Mouse (Mus musculus): ENCODE results near the gene Gse1.
A peak's percentile ranks its signal among the peaks of the same experiment; 100 is the strongest.

The Gse1 gene

DNA sequence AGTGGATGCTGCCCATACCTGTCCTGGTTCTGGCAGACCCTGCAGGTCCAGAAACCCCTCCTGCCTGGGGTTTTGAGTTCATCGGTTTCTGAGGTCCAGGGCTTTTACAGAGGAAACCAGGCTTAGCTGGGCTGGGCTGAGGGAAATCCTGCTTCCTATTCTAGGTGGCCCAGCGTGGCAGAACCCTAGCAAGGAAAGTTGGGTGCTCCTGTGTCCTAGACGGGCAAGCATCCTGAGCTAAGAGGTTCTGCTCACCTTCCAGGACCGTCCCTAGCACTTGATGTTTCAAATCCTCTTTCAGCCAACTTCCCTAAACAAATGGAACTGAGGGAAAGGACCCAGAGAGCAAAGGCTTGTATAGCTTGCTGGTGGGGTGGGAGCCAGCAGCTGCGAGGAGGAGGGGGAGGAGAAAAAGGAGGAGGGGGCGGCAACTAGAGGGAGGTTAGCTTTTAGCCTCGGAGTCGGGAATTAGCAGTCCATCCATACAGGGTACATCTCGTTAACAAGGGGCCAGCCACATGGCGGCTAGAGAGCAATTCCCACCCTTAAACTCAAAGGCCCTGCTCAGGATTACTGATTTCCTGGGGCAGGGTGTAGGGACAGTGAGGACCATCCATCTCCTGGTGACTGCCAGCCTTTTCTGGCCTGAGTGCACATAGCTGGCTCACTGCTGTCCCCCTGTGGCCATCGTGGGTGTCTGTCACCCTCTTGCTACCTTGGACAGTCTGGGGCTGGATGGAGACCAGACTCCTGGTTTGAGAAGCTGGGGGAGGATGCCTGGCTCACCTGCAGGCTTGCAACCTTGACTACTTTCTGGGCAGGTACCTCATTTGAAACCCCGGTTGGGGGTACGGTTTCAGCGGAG is 306.5 kb downstream of the Gse1 start:
- DNase-seq (ENCODE audit: low spot score in 2 of 2), result peak; percentile 86 to 92

DNA sequence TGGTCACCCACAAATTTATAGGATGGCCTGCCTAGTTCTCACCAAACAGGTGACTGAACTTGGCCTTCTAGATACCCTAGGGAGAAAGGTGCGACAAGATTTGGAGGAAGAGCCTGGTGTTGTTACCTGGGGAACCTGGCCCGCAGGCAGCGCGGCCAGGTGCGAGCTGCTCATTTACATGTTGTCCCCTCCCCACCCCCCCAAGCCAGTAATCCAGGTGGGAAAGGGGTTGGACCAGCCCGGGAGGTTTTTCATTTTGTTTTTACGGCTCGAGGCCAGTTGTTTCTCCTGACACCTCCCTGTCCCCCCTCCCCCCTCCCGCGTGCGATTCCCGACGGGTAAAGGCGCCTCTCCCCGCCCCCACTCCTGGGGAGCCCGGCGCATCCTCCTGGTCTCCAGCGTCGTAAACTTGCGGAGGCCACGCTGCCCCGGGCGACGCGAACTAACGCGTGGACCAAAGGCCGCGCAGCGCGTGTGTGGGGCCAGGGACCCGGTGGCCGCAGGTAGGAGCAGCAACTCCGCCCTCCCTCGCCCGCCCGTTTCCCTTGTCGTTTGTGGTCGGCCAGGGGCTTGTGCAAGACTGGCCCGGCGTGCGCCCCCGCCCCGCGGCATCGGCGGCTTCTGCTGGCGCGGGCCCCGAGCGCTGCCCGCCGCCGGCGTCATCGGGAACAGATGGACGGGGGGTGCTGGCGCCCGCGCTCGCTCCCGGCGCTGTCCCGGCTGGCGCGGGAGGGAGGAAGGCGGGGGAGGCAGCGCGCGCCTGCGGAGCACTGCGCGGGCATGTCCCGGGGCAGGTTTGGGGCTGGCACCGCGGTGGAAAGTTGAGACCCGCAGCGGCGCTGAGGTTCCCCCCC is 307.4 kb downstream of the Gse1 start:
- DNase-seq (ENCODE audit: low spot score in 2 of 2), result peak; percentile 65 to 86

DNA sequence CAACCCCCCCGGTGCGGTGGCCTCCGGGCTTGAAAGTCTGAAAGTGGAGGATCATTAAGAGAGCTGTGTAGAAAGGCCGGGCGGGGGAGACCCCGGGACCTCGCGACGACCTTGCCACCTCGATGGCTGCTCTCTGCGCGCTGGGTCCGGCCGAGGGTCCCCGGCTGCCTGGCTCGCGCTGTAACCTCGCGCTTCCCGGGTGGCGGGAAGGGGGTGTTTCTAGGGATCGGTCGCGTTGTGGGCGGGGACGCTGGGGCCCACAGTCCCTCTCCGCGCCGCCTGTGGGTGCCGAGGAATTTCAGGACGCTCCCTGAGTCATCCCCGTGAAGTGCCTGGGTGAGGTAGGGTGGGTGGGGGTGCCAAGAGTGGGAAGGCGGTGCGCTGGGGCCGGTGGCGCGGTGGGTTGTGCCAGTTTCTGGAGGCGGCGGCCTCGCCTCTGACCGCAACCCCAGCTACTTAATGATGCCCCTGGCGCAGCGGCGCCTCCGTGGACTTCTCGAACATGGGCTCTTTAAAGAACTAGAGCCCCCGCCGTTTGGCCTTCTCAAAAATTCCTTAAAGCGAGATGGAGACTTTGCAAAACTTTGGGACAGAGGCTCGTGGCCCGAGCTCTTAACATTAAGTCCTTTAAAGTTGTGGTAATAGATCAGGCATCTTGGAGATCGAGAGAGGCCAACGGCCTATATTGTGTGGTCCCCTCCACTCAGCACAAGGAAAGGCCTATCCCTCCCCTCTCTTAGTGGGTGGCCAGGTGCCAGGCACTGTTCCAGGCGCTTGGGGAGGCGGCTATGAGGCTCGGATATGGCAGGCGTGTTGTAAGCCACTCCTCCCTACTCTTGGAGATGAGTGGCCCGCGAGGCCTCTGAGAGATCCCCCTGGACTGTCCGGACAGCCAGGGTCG is 308.3 kb downstream of the Gse1 start:
- peak; percentile 58 to 83 for DNase-seq (ENCODE audit: low spot score in 2 of 2)

DNA sequence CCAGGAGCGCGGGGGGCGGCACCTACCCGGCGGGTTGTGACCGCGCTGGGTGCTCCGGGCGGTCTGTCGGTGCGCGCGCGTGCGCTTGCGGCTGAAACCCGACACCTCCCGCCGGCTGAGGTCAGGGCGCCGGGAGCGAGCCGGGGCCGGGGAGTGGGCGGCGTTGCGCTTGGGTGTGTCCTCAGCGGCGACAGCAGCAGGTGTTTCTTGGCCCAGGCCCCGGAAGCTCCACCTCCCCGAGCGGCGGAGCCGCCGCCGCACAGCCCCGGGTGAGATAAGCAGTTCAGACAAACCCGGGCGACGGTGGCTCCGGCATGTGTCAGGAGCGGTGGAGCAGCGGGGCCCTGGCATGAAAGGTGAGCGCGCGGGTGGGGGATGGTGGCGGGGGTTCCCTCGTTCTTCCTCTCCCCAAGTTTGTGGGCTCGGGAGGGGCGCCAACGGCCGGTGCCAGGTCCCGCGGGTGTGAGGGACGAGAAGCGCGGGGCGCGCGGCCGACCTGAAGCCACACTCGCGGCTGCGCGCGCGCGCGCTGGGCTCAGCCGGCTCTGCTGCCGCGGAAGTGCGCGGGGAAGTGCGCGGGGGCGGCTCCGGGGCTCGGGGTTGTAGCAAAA is 309.1 kb downstream of the Gse1 start:
- DNase-seq (ENCODE audit: low spot score in 2 of 2), result peak; percentile 90 to 93

DNA sequence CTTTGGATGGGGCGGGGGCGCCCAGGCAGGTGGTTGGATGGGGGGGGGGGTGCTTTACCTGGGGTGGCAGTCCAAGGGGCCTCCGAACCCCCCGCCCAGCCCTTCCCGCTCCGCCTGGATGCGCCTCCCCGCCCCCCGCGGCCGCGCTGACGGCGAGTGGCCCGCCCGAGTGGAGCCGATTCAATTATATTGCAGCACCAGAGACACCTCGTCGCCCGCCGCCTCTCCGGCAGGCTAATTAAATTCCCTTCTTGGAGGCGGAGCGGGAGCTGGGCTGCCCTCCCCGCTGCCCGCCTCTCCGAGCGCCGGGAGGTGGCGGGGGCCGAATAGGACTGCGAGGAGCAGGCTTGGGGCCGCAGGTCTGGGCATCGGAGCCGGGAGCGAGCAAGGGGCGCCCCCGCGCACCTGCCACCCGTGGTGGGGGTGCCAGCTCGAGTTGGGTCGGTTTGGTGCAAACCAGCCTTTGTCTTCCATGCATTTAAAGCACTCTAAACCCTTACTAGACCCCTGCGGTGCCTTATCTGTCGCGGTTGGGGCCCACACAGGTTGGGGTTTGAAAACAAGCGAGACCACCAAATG is 309.7 kb downstream of the Gse1 start:
- peak; percentile 61 to 83 for DNase-seq (ENCODE audit: low spot score in 2 of 2)

DNA sequence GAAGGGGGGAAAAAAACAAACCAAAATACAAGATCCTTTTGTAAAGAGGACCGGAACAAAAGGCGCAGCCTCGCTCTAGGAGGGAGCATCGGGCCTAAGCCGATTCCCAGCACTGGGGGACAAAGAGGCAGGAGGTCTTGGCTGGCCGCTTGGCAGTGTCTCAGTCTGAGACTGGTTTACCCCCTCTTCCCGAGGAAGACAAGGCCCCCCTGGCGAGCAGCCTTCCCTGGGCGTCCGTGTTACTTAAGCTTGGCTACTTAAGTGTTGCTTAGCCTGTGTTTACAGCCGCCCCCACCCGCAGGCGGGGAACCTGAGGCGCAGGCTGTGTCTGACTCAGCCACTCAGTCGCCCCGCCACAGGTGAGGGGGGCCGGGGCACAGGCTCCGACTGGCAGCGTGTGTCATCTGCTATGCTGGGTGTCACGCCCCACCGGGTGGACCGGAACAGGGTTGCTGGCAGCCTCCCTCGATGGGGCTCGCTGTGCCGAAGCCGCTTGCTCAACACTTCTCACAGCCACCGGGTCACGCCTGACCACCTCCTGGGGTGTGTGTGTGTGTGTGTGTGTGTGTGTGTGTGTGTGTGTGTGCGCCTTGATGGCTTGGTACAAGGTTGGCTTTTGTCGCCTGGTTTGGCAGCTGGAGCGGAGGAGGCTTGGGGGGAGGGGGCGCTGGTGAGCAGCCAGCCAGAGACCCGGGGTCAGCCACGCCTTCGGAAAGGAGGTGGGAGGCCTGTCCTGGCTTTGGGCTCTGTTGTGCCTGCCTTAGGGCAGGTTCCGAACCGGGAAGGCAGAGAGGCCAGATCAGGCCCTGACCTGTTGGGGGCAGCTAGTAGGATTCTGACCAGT is 310.4 kb downstream of the Gse1 start:
- peak; percentile 83 to 92 for DNase-seq (ENCODE audit: low spot score in 2 of 2)

DNA sequence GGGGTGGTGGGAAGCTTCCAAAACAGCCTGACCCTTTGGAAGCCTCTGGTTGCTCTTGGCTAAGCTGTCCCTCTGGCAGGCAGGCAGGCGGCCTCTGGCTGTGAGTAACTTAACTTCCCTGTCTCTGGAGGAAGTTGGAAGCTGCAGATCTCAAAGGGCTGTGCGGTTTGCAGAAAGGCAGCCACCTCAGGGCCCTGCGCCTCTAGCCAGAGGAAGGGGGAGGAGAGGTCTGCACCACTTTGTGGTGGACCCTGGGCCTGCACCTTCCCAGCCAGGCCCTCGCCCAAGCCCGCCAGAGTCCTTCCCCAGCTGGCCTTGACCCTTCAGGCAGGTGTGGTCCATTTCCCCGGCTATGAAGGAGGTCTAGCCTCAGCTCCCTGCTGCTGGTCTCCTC is 311.1 kb downstream of the Gse1 start:
- peak; percentile 56 to 80 for DNase-seq (ENCODE audit: low spot score in 2 of 2)

DNA sequence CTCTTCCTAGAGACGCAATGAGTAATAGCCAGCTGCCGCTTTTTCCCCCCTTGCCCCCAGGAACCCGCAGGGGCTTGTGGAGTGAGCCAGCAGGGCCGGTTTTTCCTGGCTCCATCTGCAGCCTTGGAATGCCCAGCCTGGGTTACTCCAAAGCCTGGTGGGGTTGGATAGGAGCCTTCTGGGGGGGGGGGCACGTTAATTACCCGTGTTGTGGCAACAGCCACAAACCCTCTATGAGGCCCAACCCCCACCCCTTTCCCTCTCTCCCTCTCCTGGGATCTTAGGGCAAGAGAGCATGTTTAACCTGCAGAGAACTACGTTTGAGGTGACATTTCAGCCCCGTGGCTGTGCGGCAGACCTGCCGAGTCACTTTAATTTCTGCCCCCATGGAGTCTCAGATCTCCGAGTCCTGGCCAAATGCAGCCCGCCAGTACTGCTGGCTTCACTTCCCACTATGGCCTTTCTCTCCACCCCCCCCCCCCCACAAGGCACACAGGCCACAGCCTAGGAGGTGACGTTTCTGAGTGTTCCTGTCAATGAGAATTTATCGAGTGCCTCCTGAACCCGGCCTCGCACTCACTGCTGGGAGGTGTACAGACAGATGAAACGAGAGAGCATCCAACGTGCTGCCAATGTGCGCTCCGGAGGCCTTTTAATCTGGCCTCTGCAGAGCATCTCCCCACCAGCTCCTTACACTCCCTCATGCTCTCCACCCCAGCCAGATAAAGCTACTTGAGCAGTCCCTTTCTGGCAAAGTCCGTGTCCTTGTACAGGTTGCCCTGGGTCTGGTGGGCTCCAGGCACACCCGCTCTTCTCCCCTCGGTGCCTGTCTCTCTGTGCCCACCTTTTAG is 311.7 kb downstream of the Gse1 start:
- peak; percentile 59 to 76 for DNase-seq (ENCODE audit: low spot score in 2 of 2)

DNA sequence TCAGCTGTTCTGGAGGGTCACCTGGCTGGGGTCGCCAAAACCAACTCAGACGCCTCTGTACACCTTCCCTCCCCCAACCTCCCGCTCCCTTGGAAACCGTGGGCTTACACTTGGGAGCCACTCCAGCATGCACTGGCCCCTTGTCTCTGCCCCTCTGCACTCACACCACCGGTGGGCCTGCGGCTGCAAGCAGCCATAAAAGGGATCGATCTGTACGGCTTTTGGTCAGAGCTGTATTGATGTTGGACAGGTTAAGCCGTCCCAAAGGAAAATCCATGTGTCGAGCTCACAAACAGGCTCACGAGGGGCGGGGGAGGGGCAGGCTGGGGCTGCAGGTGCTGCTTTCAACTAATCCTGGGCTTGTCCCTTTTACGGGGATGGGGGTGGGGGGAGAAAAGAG is 314.7 kb downstream of the Gse1 start:
- no peak for DNase-seq (ENCODE audit: low spot score in 2 of 2)

DNA sequence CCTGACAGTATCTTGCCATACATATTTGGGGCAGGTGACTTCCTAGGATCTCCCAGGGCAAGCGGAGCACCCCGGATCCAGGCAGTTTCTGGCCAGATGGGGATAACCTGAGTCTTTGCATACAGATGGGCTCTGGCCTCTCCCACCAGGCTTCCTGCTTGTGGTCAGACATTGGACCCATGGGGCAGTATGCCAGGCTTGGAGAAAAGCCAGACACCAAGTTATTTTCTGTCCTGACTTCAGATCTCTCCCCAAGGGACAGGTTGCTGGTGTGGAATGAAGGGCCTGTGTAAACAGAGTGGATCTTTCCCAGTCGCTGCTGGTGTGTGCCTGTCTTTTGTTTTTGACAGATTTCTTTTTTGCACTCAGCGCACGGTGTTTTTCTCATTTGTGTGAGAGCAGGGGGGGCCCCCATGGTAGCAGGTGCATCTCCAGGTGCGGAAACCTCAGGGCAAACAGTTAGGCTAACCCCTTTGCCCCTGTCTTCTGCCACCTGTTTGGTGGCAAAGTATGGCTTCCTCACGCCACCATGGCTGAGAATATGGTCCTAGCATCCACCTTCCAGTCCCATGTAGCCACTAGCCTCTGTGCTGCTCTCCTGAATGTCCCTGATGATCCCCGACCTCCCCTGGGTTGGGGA is 315.3 kb downstream of the Gse1 start:
- no peak for DNase-seq (ENCODE audit: low spot score in 2 of 2)

DNA sequence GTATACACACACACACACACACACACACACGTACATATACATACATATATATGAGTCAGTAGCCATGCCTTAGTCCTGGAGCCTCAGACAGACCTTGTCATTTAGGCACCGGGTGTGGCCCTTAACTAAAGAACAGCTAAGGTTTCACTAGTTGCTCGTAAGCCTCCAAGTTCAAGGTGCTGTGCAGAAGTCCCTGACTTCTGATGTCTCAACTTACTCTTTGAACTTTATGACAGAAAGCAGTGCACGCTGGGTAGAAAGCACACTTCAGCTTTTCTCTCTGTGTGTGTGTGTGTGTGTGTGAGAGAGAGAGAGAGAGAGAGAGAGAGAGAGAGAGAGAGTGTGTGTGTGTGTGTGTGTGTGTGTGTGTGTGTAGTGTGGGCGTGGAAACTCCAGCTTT is 315.9 kb downstream of the Gse1 start:
- DNase-seq (ENCODE audit: low spot score in 2 of 2), result no peak

DNA sequence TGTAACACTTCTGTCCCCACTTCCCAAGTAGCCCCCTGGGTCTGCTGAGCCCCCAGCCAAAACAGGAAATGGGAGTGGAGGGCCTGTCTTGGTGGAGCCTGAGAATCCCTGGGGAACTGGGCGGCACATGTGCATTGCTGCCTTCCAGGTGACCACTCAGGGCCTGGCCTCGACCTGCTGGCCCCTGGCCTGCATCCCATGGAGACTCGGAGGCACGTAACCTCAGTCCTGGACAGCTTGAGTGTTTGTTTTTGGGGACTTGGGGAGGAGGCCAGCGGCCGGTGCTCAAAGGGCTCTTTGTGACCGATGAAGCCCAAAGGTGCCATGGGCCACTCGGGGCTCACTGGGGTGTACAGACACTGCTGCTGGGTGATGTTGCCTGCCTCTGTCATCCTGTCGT is 319.3 kb downstream of the Gse1 start:
- DNase-seq (ENCODE audit: low spot score in 2 of 2), result no peak

DNA sequence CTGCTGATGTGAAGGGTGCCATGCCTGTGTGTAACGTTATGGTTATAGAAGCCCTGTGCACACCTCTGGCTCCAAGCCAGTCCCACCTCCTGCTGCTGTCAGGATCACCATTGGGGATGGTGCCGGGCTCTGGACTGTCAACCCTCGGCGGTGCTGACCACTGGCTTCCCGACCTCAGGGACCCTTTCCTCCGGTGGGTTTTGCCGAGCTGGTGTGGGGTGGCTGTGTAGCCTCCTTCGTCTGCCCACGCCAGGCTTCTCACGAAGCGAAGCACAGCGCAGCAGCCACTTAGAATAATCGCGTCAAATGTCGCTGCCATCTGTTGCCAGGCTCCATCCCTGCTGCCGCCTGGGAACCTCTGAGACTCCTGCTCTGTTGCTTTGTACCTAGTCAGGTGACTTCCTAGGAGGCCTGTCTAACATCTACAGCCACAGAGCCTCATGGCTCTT is 320.1 kb downstream of the Gse1 start:
- DNase-seq (ENCODE audit: low spot score in 2 of 2), result no peak

DNA sequence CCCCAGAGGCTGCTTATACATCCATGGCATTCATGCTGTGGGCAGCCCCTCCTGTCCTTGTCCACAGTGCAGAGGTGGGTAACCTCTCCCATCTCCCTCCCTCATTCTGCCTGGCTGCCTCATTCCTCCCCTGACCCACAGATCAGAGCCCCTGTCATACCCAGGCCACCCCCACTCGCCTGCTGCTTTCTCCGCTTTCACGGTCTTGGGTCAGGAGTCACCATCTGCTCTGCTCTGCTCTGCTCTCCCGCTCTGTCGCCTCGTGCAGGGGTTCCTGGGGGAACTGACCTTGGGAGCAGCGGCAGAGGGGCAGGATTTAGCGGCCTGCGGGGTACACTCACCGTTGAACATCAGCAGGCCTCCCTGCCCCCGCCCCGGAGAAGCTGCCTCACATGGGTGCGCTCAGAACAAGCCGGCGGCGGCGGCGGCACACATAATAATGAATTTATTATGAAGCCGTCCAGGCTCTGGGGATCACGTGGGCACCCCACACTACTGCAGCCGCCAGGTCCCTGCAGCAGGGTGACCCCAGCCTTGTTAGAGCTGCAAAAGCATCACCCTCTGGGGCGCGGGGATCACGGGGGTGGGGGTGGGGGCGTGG is 321.2 kb downstream of the Gse1 start:
- no peak for DNase-seq (ENCODE audit: low spot score in 2 of 2)

DNA sequence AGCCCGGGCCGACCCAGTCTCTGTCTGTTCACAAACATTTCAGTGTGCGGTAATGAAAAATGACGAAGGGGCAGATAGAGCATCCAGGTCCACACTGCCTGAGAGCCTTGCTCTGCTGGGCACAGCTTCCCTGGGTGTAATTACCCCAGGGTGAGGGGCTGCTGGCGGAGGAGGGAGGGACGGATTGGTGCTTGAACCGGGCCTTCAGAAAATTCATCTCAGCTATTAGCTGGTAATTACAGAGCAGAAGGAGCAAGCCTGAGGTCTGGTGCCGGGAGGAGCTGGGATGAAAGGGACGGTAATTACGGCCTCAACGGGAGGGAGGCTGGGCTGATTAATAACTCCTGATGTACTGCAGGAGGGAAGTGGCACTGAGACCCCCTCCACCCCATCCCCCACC is 321.7 kb downstream of the Gse1 start:
- no peak for DNase-seq (ENCODE audit: low spot score in 2 of 2)

DNA sequence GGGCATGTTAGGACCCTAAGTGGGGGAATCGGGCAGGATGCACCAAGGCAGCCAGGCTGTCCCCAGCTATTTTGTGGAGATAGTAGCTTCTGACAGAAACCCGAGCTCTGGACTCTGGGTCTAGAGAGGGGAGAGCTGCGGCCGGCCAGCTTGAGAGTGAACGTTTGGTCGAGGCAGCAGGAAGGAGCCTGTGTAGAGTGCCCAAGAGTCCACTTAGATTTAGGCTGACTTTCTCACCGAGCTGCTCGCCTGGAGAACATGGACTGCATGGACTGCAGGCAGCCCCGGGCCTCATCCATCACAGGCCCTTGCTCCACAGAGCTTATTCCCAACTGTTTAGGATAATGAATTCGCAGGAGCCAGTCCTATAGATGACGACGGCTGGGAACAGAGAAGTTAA is 322.2 kb downstream of the Gse1 start:
- no peak for DNase-seq (ENCODE audit: low spot score in 2 of 2)

DNA sequence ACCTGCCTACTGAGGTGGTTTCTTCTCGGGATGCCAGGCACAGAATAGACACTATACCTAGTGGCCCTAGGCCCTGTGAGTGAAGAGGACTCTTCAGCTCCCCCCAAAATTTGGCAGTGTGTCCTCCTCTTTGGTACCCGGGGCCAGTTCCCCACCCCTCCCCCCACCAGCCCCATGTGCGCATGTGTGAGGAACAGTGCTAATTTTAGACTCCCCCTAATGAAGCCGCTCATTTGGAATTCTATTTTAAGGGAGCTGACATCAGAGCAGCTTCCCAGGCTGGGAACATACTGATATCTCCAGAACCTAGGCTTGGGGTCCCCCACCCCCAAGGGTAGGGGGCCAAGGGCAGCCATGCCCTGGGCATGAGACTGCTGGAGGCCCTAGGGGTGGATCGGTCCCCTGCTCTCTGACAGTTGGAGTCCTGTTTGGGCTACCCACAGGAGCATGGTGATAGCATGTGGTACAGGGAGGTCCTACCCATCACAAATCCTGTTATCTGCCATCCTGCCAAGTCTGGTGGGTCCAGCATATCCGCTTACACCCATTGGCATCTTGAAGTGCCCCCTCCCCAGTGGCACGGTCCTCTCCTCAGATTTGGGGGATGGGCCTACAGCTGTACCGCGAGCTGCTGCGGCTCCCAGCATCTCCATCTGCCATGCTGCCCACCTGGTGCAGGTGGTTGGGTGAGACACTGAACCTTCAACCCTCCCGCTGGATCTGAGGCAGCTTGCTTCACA is 322.9 kb downstream of the Gse1 start:
- DNase-seq (ENCODE audit: low spot score in 2 of 2), result no peak

DNA sequence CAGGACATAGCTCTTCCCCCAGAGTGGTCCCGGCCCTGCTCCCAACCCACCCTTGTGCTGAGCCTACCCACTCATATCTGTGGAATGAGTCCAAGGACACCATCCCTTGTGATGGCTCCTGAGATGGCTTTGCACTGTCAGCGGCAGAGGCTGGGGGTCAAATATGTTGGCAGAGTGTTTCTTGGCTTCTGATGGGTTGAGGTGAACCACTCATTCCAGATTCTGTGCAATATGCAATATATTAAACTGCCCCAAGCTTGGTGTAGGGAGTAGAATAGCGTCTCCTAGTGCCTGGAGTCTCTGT is 323.4 kb downstream of the Gse1 start:
- DNase-seq (ENCODE audit: low spot score in 2 of 2), result no peak

Measured in spleen, postnatal 4 days (tissue).